Mouse (Mus musculus): ENCODE measurements around the gene Mob4. TPM values are rescaled to one million over a fixed set of nuclear protein-coding genes. Genes with fewer than 3 reads are reported as not detected.
A peak's percentile ranks its signal among the peaks of the same experiment; 100 is the strongest.

Gene Mob4
- total RNA-seq, 2 experiments from 2014 or later: 56.7 to 59.2 TPM

- intact Hi-C loops (cut with DNase I): loop anchor here (2.0 kb wide), 2 partner anchors 29 to 73 kb away; no protein-coding TSS in a partner anchor
- no peak for DNase-seq (ENCODE audit: low spot score in 2 of 2)
These were observed 1.3 kb upstream of the Mob4 start for GRCm38 (mm10) chr1:55129716-55130115.

- no peak for DNase-seq (ENCODE audit: low spot score in 2 of 2)
- intact Hi-C loops (cut with DNase I): loop anchor here (2.0 kb wide), 2 partner anchors 28 to 72 kb away; no protein-coding TSS in a partner anchor
These were observed 678 bp upstream of the Mob4 start for GRCm38 (mm10) chr1:55130190-55130916.

GRCm38 (mm10) chr1:55131424-55132014 is 488 bp downstream of the Mob4 start:
- intact Hi-C loops (cut with DNase I): loop anchor here (1.0 to 2.0 kb wide), 3 partner anchors 27 to 71 kb away; partner anchors contain the start of genes Hspd1 and Hspe1
- DNase-seq (ENCODE audit: low spot score in 2 of 2): no peak

GRCm38 (mm10) chr1:55132308-55132707 is 1.3 kb downstream of the Mob4 start:
- DNase-seq (ENCODE audit: low spot score in 2 of 2): no peak
- intact Hi-C loops (cut with DNase I): no loop called here

- intact Hi-C loops (cut with DNase I): no loop called here
- DNase-seq (ENCODE audit: low spot score in 2 of 2): no peak
These were observed 2.1 kb downstream of the Mob4 start for GRCm38 (mm10) chr1:55133173-55133572.

GRCm38 (mm10) chr1:55134301-55134700 is 3.3 kb downstream of the Mob4 start:
- DNase-seq (ENCODE audit: low spot score in 2 of 2): no peak
- intact Hi-C loops (cut with DNase I): no loop called here

GRCm38 (mm10) chr1:55135846-55136245 is 4.8 kb downstream of the Mob4 start:
- intact Hi-C loops (cut with DNase I): no loop called here
- no peak for DNase-seq (ENCODE audit: low spot score in 2 of 2)

GRCm38 (mm10) chr1:55144338-55144737 is 13.3 kb downstream of the Mob4 start:
- no peak for DNase-seq (ENCODE audit: low spot score in 2 of 2)
- intact Hi-C loops (cut with DNase I): no loop called here

- intact Hi-C loops (cut with DNase I): no loop called here
- no peak for DNase-seq (ENCODE audit: low spot score in 2 of 2)
These were observed 14.5 kb downstream of the Mob4 start for GRCm38 (mm10) chr1:55145556-55145955.

- intact Hi-C loops (cut with DNase I): no loop called here
- no peak for DNase-seq (ENCODE audit: low spot score in 2 of 2)
These were observed 26.3 kb downstream of the Mob4 start for GRCm38 (mm10) chr1:55157329-55157728.

- DNase-seq (ENCODE audit: low spot score in 2 of 2): peak; percentile 28 to 80
- intact Hi-C loops (cut with DNase I): loop anchor here (2.0 kb wide), 1 partner anchor 27 kb away; the partner anchor contains the start of gene Mob4
These were observed 27.2 kb downstream of the Mob4 start for GRCm38 (mm10) chr1:55158211-55158610.

GRCm38 (mm10) chr1:55158821-55159220 is 27.8 kb downstream of the Mob4 start:
- intact Hi-C loops (cut with DNase I): loop anchor here (2.0 kb wide), 1 partner anchor 28 kb away; the partner anchor contains the start of gene Mob4
- DNase-seq (ENCODE audit: low spot score in 2 of 2): peak; percentile 28 to 77

- DNase-seq (ENCODE audit: low spot score in 2 of 2): no peak
- intact Hi-C loops (cut with DNase I): no loop called here
These were observed 29.2 kb downstream of the Mob4 start for GRCm38 (mm10) chr1:55160218-55160617.

GRCm38 (mm10) chr1:55160831-55161638 is 30.0 kb downstream of the Mob4 start:
- DNase-seq (ENCODE audit: low spot score in 2 of 2): peak; percentile 57 to 90
- intact Hi-C loops (cut with DNase I): no loop called here

GRCm38 (mm10) chr1:55161895-55162294 is 30.9 kb downstream of the Mob4 start:
- DNase-seq (ENCODE audit: low spot score in 2 of 2): peak in 1 of 2 experiments; percentile 8
- intact Hi-C loops (cut with DNase I): no loop called here

GRCm38 (mm10) chr1:55162781-55163180 is 31.8 kb downstream of the Mob4 start:
- DNase-seq (ENCODE audit: low spot score in 2 of 2): no peak
- intact Hi-C loops (cut with DNase I): no loop called here

- DNase-seq (ENCODE audit: low spot score in 2 of 2): no peak
- intact Hi-C loops (cut with DNase I): no loop called here
These were observed 33.0 kb downstream of the Mob4 start for GRCm38 (mm10) chr1:55164005-55164404.

GRCm38 (mm10) chr1:55167560-55167959 is 36.5 kb downstream of the Mob4 start:
- no peak for DNase-seq (ENCODE audit: low spot score in 2 of 2)
- intact Hi-C loops (cut with DNase I): no loop called here

- no peak for DNase-seq (ENCODE audit: low spot score in 2 of 2)
- intact Hi-C loops (cut with DNase I): no loop called here
These were observed 37.6 kb downstream of the Mob4 start for GRCm38 (mm10) chr1:55168591-55168990.
